Mouse (Mus musculus) erythroid progenitor cell, adult 5-6 weeks (primary cell): ENCODE results near the gene Fcgrt. TPM values are rescaled to one million over a fixed set of nuclear protein-coding genes. Genes with fewer than 3 reads are reported as not detected.
"Not testable (repeated sequence)": the region's sequence is repeated elsewhere in the genome, so short reads cannot be mapped to it uniquely, and the experiment has no call there.

Experiments
- ATAC-seq: replicated peaks from 2 replicates; pipeline ENCODE4 v1.8.0; 2016; ENCODE audit warnings: moderate number of reproducible peaks, mild to moderate bottlenecking, moderate TSS enrichment, inconsistent platforms; ENCODE audit not compliant: poor library complexity, low FRiP score, severe bottlenecking
- total RNA-seq, 2 experiments: library from RNA; stranded (forward) in 1 of 2; stranded (reverse) in 1 of 2; fragments of 150-400 nt in 1 of 2; fragments of 186-747, 209-891 nt in 1 of 2; gene quantifications; 2 replicates each; pipeline versions ENCODE4 v1.2.3 to v1.2.4; 2015 to 2017; ENCODE audit warnings: low replicate concordance in 2 of 2

Gene Fcgrt
- total RNA-seq (2015; ENCODE audit: low replicate concordance) (10.5 TPM in 2 replicates), total RNA-seq (2017; ENCODE audit: low replicate concordance) (8.3 and 9.7 TPM in 2 replicates)

GRCm38 (mm10) chr7:45103652-45104180, at the start of gene Fcgrt:
Fcgrt (minus strand) TSS chr7:45103851.
- ATAC-seq = no peak; the same call in 1 of the 2 replicates

- ATAC-seq = not testable (repeated sequence)
Observed at GRCm38 (mm10) chr7:45153052-45153451, 49.4 kb upstream of the Fcgrt start.

GRCm38 (mm10) chr7:45151303-45151702, 47.7 kb upstream of the Fcgrt start:
- ATAC-seq = no peak

- ATAC-seq = no peak
Observed at GRCm38 (mm10) chr7:45150321-45150720, 46.7 kb upstream of the Fcgrt start.

GRCm38 (mm10) chr7:45149545-45149944, 45.9 kb upstream of the Fcgrt start:
- ATAC-seq = no peak

GRCm38 (mm10) chr7:45148534-45149098, 45.0 kb upstream of the Fcgrt start:
- ATAC-seq = no peak

- ATAC-seq = no peak
Observed at GRCm38 (mm10) chr7:45147899-45148298, 44.2 kb upstream of the Fcgrt start.

GRCm38 (mm10) chr7:45147267-45147666, 43.6 kb upstream of the Fcgrt start:
- no peak for ATAC-seq

- ATAC-seq = no peak
Observed at GRCm38 (mm10) chr7:45145460-45145859, 41.8 kb upstream of the Fcgrt start.

- no peak for ATAC-seq
Observed at GRCm38 (mm10) chr7:45144368-45145174, 40.9 kb upstream of the Fcgrt start.

GRCm38 (mm10) chr7:45141914-45142313, 38.3 kb upstream of the Fcgrt start:
- ATAC-seq = no peak

GRCm38 (mm10) chr7:45141319-45141718, 37.7 kb upstream of the Fcgrt start:
- no peak for ATAC-seq

GRCm38 (mm10) chr7:45139904-45140723, 36.5 kb upstream of the Fcgrt start:
- ATAC-seq = no peak

- ATAC-seq = no peak
Observed at GRCm38 (mm10) chr7:45138403-45138802, 34.8 kb upstream of the Fcgrt start.

GRCm38 (mm10) chr7:45137171-45138006, 33.7 kb upstream of the Fcgrt start:
- ATAC-seq = no peak

GRCm38 (mm10) chr7:45135993-45136567, 32.4 kb upstream of the Fcgrt start, which contains the start of the genes Gm45713 and Flt3l:
Gm45713 (minus strand) TSS chr7:45136231.
Flt3l (minus strand) TSS chr7:45136432.
- ATAC-seq = peak; percentile 85

GRCm38 (mm10) chr7:45135370-45135769, 31.7 kb upstream of the Fcgrt start:
- ATAC-seq = 0 out of 2 replicates have a peak, but pooled peaks have one; percentile 1

- peak; percentile 41 for ATAC-seq
Observed at GRCm38 (mm10) chr7:45134544-45135026, 30.9 kb upstream of the Fcgrt start.
